Mouse (Mus musculus): ENCODE results near the gene Csnk1g1.

Csnk1g1 gene

DNA sequence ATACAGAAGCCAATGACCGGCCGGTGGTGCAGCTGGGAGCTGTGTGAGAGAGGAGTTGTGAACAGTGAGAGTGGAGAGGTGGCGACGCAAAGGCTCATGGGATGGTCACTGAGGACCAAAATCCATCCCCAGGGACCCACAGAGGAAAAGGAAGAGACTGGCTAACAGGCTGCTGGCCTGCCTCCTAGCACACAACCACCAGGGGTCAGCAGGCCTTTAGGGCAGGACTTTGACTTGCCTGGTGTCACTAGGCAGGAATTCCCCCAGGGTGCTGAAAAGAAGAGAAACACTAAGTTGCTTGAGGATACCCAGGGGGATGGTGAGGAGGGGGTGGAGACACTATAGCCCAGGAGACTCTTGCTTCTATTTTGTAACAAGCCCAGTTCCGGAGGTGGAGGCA lies 158.8 kb downstream of the Csnk1g1 start:
- no peak for DNase-seq (ENCODE audit: low spot score in 2 of 2)

DNA sequence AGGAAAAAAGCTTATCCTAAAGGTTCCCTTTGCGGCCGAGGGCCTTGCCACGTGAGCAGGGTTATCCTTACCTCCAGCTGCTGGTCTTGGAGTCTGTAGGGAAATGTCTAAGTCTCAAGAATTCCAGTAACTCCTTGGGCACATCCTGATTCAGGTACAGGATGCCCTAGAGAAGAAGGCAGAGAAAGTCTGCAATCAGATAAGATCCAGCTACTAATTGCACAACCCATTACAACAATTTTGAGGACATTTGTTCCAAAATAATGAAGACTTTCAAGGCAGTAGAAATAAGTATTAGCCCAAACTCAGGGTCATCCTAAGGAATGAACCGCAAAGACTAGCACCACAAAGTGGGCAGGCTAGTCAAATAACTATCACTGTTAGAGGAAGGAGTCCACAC lies 159.3 kb downstream of the Csnk1g1 start:
- no peak for DNase-seq (ENCODE audit: low spot score in 2 of 2)

DNA sequence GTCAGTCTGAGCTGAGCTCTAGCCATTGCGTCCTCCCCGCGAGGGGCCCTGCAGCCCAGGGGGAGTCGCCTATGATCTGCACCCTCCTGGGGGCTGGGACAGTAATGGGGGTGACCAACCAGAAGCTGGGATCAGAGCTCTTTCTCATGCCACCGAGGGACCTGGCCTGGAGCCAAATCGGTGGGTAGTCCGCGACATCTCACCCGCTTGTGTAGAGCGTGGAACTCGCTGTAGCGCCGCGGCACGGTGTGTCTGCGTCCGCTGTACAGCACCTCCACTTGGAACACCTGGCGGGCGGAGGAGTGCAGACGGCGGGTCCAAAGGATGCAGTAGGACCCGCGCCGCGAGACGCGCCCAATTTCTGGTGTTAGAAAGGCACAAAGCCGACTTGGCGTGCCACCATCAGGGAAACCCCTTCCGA lies 160.3 kb downstream of the Csnk1g1 start:
- DNase-seq (ENCODE audit: low spot score in 2 of 2), result no peak

DNA sequence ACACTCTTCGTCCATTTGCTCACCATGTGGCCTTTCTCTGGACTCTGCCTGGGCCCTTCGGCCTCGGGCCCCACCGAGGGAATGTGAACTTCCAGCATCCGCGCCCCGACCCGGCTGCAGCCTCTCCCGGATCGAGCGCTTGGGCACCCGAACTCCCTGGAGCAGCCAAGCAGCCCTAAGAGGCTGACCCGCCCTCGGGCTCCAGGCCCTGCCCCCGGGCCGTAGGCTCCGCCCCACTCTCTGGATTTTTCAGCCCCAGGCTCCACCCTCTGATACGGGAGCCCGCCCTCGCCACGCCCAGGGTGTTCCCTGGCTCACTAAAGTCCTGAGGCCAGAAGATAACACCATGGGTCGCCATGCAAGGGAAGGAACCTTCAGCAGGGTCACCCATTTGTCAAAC lies 160.9 kb downstream of the Csnk1g1 start, which contains the start of gene Snx22:
Gene Snx22, minus strand, starts transcription at position 137 of the 400 bp plus-strand sequence.
- peak; percentile 83 to 88 for DNase-seq (ENCODE audit: low spot score in 2 of 2)

DNA sequence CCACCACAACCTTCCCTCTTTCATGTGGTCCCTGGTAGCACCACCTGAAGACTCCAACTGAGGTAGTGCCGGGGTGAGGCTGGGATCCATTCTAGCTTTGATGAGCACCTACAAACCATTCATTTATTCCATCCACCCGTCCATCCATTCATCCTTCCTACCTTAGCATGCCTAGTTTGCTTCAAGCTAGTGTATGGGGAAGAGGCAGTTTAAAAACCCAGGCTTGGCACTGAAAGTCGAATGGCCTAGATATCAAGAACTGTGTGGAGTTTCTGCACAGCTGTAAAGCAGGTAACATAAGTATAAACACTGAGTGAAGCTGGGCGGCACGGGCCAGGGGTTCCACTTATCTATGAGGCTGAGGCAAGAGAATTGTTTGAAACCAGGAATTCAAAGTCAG lies 161.4 kb downstream of the Csnk1g1 start:
- no peak for DNase-seq (ENCODE audit: low spot score in 2 of 2)

DNA sequence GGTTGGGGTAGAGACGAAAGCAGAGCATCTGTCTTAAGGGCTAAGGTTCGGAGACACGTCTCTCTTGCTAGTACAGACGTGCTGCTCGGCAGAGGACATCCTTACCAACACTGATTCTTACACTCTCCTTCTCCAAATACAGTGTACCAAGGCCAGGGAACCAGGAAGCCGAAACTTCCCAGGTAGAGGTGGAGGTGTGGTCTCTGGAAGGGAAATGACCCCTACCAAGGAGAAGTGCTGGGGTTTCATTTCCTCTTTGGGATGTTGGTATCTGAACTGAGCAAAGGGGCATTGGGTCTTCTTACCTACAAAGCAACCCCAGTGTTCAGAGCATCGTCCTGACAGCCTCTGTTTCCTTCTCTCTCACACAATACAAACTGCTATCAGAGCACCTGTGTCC lies 164.0 kb downstream of the Csnk1g1 start:
- no peak for DNase-seq (ENCODE audit: low spot score in 2 of 2)

DNA sequence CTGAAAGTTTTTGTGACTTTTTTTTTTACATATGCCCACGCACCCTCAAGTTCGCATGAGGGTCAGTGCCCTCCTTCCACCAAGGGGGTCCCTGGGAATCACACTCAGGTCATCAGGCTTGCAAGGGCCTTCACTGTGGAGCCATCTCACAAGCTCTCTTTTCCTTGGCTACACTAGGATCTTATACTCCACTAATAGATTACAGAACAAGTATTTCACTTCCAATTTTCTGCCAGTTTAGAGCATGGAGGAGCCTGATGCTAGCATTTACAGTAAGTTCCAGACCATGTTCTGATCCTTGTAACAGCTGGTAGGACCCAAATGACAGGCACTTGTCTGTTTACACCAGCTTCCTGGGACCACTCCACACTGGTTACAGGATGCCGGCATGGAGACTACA lies 169.3 kb downstream of the Csnk1g1 start:
- DNase-seq (ENCODE audit: low spot score in 2 of 2), result no peak

DNA sequence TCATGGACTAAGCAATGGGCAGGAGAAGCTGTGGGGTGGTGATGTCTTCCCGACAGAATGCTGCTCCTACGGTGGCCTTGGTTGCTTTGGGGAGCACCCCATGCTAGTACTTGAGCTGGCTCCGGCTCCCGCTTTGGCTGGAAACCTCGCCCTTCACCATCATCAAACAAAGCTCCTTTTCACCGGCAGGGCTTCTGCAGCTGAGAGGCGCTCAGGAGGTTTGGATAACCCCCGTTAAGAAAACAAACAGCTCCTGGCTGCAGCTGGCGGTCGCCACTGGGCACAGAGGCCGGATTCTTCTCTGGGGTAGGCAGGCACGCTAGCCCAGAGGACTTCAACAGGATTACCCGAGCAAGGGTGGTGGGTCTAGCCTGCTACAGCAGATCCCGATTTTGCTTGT lies 169.8 kb downstream of the Csnk1g1 start:
- DNase-seq (ENCODE audit: low spot score in 2 of 2), result no peak

DNA sequence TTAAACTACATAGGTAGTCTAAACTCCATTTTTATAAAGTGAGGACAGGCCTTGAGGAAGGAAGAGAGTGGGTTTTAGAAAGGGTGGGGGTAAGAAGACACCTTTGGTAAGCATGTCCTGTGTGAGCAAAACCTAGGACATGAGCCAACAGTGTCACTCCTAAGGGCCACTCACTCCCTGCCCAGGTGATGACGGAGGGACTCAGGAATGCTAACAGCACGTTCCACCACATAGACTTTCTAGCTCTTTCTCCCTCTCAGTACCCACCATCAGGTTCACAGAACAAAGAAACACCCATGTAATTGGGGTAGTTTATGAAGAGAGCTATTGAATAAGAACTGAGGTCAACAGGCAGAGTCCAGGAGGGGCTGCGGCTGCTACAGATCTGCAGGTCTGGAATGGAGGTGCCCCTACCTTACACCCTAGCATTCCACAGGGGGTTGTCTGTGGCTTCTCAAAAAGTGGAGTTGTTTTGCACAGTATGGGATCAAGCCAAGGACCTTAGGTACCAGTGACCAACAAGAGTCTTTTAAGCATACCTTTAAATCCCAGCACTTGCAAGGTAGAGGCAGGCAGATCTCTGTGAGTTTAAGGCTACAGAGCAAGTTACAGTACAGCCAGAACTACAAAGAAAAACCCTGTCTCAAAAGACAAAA lies 172.2 kb downstream of the Csnk1g1 start:
- DNase-seq (ENCODE audit: low spot score in 2 of 2), result no peak

DNA sequence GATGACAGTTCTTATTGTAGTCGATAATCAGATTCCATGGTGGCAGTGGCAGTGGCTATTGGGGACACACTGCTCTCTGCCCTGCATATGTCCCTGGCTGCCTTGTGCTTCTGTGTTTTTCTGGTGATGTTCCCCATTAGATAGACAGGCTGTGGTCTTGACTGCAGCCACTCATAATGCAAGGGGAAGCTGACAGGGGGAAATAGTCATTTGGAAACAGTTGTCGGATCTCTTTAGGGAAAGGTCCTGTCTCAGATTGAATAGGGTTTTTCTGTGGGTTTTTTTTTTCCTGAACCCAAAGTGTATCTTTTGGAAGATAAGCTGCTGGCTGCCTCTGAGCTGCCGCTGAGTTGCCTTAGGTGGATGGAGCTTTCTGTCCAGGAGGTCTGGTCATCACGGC lies 173.3 kb downstream of the Csnk1g1 start:
- no peak for DNase-seq (ENCODE audit: low spot score in 2 of 2)

DNA sequence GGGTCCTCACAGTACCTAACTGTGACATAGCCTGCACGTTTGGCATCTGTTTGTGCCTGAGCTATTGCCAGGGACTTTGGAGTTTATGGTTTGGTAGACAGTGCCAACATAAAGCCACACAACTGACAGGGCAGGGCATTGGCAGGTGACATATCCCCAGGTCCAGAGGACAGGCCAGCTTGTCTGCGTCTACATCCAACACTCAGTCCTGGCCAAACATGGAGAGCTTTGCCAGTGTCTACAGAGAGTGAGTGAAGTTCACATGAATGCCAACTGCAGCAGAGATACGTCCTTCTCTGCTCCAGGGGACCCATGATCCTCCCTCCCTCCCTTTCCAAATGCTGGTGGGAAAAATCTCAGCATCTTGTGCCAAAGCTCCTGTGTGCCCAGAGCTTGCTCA lies 175.4 kb downstream of the Csnk1g1 start:
- no peak for DNase-seq (ENCODE audit: low spot score in 2 of 2)

DNA sequence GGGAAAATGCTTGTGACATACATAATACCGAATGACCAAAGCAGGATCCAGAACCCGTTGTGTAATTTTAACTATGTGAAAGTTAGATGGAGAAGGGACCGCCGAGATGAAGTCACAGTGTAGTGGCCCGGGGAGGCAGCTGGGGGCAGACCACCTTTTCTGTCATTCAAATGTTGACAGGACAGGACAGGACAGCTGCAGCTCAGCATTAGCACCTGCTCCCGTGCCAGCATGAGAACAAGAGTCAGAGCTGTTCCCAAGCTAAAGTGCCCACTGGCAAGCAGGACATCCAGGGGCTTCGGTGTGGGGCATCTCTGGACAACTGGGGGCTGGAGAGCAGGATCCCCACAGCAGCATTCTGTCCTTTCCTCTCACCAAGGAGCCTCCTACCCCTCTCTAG lies 178.3 kb downstream of the Csnk1g1 start:
- DNase-seq (ENCODE audit: low spot score in 2 of 2), result no peak

DNA sequence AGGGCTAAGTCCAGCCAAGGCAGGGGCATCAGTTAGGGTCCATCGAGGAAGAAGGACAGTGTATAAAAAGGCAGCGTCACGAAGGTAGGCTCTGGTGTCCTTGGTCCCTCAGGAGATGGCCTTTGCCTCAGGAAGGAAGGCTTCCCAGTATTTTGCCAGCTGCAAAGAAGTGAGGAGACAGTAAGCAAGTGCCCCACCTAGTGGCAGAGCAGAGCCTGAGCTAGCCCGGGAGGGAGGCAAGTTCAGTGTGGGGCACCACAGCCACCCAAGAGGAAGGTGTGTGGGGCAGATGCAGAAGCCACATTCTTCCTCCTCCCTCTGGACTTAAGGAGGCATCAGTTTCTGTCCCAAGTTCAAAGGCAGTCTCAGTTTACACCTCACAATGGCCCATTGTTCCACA lies 179.7 kb downstream of the Csnk1g1 start:
- peak in 1 of 2 experiments; percentile 33 for DNase-seq (ENCODE audit: low spot score in 2 of 2)

DNA sequence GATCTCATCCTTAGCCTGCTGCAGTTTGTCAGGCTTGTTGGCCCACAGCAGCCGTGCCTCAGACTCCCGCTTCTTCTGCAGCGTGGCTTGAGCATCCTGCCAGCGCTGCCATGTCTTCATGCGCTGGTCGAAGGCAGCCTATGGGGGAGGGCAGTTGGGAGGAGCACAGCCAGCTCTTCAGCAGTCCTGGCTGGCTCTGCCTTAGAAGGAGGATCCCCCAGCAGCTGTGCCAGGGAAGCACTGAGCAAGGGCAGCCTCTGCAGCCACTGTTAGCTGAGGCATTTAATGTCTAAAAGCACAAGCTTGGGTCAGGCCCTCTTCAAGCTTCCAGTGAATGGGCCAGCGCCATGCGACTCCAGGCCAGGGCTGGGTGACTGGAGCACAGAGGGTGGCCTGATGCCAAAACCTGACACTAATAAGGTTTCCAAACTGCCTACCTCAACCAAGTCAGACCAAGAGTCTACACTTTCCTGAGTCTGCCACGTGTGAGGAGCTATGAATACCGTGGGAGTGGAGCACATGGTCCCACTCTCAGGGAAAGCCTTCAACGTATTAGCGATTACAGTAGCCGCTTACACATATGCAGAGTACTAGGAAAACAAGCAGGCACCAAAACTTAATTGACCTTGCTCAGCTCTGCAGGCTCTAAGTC lies 182.0 kb downstream of the Csnk1g1 start:
- DNase-seq (ENCODE audit: low spot score in 2 of 2), result no peak

DNA sequence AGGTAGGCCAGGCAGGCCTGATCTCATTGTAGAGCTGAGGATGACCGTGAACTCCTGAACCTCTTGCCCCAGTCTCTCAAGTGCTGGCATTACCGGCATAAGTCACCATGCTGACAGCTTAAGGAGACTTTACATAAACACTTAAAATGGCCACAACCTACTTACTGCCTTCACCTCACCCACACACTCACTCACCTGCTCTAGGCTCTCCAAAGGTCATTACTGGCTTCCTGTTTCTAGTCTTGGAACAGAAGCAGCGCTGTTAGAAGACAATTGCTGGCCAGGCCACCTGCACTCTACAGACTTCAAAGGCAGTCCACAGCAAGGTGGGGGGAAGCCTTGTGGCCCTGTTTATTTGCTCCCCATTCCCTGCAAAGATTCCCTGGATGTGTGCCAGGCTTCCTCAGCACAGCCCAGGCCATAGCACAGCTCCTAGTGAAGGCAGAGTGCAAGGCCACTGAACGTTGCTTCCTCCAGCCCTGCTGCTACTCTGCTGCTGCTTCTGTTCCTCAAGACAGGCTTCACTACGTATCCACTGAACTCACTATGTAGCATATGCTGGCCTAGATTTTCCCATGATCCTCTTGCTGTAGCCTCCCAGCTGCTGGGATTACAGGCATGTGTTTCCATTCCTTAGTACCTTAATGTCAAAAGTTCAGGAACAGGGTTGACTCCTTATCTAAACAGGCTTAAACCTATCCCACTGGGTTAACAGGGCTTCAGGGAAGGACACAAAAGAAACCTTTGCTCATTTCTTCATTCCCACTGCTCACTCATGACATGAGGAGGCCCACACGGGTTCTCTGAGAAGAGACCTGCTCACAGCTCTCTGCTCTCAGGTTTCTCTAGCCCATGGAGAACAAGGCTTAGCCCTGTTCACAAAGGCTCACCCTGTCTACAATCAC lies 182.9 kb downstream of the Csnk1g1 start:
- DNase-seq (ENCODE audit: low spot score in 2 of 2), result no peak

DNA sequence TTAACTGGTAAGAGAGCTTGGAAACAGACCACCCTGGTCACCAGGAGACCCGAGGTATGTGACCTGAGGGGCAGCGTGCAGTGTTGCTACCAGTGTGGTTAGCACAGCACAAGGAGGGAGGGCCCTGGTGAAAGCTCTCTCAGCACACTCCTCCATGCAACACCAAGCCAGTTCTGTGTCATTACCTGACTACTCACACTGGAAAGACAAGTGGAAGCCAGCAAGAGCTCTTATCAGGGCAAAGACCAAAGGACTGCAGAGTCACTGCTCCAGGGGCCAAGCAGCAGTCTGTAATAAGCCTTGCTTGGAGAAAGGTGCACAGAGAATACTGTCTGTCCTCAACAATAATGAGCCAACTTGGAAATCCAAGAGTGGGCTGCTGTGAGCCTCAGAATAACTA lies 183.9 kb downstream of the Csnk1g1 start:
- DNase-seq (ENCODE audit: low spot score in 2 of 2), result no peak
